Mouse (Mus musculus): ENCODE measurements around the gene Smpd2.

DNA sequence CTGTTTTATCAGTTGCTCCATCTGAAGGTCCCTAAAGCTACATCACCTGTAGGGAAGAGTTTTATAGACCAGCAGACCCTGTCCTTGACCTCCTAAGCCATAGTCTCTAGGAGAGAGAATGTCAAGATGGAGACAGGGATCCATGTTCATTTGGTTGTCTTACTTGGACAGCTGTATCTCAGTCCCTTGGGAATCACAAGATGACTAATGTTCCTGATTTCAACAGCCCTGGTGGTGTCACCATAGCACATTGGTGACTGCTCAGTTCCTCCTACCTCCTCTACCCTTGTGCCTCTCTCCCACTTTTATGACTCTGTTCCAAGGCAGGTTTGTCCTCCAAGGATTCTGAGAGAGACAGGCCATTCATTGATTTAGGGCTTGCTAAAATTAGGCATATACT, 24.8 kb upstream of the Smpd2 start:
- TF ChIP-seq CTCF (IDR thresholded peaks at IDR 0.05; ENCODE audit: low read depth, low read length) (no peak), POLR2A (IDR thresholded peaks at IDR 0.05; ENCODE audit: borderline replicate concordance, low read depth, low read length) (no peak)

Data from bone marrow macrophage, adult 2 months (primary cell).